Mouse (Mus musculus): ENCODE data around the gene Gli2. TPM values are rescaled to one million over a fixed set of nuclear protein-coding genes. Genes with fewer than 3 reads are reported as not detected.

Gli2 gene
- 5.6 and 6.5 TPM in 2 replicates for polyA plus RNA-seq (2015; fragmentation: Nextera tagmentation; extraction: Ambion mirVana)

DNA sequence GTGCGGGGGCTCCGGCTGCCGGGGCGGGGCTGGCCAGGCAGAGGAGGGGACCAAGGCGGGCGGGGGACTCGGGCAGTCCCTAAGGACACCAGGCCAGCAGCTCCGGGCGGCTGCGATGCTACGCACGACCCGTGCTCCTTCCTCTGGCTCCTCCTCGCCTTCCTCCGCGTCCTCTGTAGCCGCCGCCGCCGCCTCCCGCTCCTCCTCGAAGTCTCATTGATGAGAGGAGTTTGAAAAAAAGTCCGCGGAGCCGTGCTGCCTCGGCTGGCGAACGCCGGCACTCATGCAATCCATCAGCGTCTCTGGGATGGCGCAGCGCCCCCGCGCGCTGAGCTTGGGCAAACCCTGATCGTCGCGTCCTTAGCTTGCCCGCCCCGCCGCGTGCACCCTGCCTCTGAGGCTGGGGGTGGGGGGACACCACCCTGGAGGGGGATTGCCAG, at the start of gene Gli2:
TSS of gene Gli2 (minus strand) at position 218 of the 440 bp plus-strand sequence.
- peak within 1 kb of the TSS; percentile 59 for H3K4me3 ChIP-seq
- under 1% methylated on average over 36 of the region's 42 CpGs for WGBS
- peak within 1 kb of the TSS; percentile 84 for H3K9ac ChIP-seq
- ATAC-seq, result peak; percentile 92
- H3K27ac ChIP-seq, result peak within 1 kb of the TSS; percentile 95
- no peaks in the 10 kb centered on the region for H3K36me3 ChIP-seq (ENCODE audit: poor library complexity, severe bottlenecking)
- peaks cover 66% of the 10 kb centered on the region for H3K4me1 ChIP-seq
- peak within 1 kb of the TSS; percentile 91 for H3K4me2 ChIP-seq
- H3K27me3 ChIP-seq, result peaks cover 19% of the 10 kb centered on the region
- no peaks in the 10 kb centered on the region; the same call in 1 of the 2 replicates for H3K9me3 ChIP-seq (replicated peaks)

DNA sequence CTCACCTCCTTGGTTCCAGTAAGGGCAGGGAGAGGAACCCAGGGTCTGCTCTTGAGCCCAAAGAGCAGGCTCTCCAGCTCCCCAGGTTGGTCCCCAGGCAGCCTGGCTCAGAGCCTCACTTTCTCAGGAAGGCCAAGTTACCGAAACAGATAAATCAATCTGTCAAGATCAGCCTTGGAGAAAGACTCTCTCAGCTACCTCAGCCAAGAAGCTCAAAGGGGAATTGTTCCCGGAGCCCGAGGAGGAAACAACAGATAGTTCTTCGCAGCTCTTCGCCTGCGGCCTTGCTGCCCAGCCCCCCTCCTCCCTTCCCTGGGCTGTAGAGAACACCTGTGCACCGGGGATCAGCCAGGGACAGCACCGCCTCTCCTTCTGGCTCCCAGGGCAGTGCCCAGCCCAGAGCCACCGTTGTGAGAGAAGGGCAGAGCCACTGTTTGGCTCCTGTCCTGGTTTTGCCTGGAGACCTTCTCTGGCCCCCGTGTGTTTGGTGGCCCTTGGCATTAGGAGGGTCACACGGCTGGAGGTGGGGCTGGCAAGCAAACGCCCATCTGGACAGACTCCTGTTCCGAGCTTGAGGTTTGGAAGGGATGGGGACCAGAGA, 44.6 kb upstream of the Gli2 start:
- no peak overlapping the region for H3K4me2 ChIP-seq
- no peaks in the 10 kb centered on the region for H3K27me3 ChIP-seq
- no peaks in the 10 kb centered on the region for H3K9me3 ChIP-seq (replicated peaks)
- no peak overlapping the region for H3K4me3 ChIP-seq
- H3K27ac ChIP-seq, result no peak overlapping the region
- 64% methylated on average over 13 of the region's 13 CpGs for WGBS
- H3K36me3 ChIP-seq (ENCODE audit: poor library complexity, severe bottlenecking), result no peaks in the 10 kb centered on the region
- 0 out of 2 replicates have a peak, but pooled peaks cover 2% of the 10 kb centered on the region for H3K4me1 ChIP-seq
- H3K9ac ChIP-seq, result no peak overlapping the region
- no peak for ATAC-seq

DNA sequence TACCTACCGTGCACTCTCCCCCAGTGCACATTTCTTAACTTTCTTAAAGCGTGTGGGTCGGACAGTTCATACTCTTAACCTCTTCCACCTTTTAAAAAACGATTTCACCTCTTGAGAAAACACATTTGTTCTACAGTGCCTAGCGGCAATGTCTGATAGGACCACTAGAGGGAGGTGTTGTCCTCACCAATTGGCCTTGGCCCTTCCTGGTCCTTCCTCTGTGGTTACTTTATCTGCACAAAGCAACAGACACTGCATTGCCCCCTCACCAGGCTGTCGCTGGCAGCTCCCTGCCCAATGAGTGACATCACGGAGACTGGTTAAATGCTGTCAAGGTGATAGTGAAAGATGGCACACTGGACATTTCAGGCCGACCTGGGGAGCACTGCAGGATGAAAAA, 40.3 kb upstream of the Gli2 start:
- H3K9ac ChIP-seq, result no peak overlapping the region
- WGBS, result 20% methylated on average over 8 of the region's 8 CpGs
- no peaks in the 10 kb centered on the region for H3K36me3 ChIP-seq (ENCODE audit: poor library complexity, severe bottlenecking)
- no peak overlapping the region for H3K27ac ChIP-seq
- no peaks in the 10 kb centered on the region for H3K9me3 ChIP-seq (replicated peaks)
- peak; percentile 82 for ATAC-seq
- 0 out of 2 replicates have a peak, but pooled peaks cover 2% of the 10 kb centered on the region for H3K4me1 ChIP-seq
- H3K27me3 ChIP-seq, result no peaks in the 10 kb centered on the region
- no peak overlapping the region for H3K4me3 ChIP-seq
- H3K4me2 ChIP-seq, result no peak overlapping the region

DNA sequence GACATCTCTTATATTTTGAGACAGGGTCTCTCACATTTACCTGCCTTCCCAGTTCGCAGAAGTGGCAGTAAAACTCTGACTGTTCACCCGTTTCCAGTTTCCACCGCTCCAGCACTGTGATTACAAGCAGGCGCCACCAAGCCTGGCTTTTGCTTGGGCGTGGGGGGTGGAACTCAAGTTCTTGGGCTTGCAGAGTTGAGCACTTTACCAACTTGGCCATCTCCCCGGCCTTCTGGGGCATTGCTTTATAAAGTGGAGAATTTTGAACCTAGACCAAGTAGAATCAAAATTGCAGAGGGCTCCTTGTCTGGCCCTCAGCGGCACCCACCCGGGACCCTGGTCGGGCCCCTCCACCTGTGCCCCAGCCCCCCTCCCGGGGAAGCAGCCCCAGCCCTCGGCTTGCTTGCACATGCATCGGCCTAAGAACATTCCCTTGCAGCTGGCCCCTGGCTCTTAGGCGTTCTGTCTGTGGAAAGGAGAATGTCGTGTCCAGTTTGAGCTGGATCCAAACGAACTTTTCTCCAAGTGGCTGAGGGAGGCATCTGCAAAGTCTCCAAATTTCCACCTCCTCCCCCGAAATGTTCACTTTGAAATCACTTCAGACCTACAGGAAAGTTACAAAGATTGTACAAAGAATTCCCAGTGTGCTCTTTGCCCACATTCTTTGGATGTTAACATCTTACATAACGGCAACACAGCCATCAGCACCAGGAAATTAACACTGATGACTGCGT, 36.6 kb upstream of the Gli2 start:
- Histone ChIP-seq H3K4me3 (no peak overlapping the region), H3K27ac (no peak overlapping the region), H3K27me3 (no peaks in the 10 kb centered on the region), H3K9ac (no peak overlapping the region), H3K36me3 (ENCODE audit: poor library complexity, severe bottlenecking) (no peaks in the 10 kb centered on the region), H3K4me1 (no peaks in the 10 kb centered on the region), H3K4me2 (no peak overlapping the region), H3K9me3 (replicated peaks) (no peaks in the 10 kb centered on the region)
- no peak for ATAC-seq
- 87% methylated on average over 18 of the region's 18 CpGs for WGBS

DNA sequence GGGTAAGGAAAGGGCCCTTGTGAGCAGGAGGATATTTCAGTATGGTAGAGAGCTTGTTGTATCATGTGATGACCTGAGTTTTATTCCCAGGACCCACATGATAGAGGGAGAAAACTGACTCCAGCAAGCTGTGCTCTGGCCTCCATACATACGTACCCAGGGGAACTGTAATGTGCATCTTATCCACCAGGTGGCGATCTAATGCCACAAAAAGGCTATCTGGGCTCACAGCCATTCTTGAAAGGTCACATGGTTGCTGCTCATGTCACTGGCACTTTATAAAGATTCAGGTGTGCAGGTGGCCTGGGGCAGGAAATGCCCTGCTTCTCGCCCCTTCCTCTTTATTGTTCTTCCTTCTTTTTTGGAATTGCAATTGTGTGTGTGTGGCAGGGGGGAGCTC, 34.1 kb upstream of the Gli2 start:
- H3K9ac ChIP-seq, result no peak overlapping the region
- peak; percentile 41 for ATAC-seq
- no peaks in the 10 kb centered on the region for H3K9me3 ChIP-seq (replicated peaks)
- H3K4me3 ChIP-seq, result no peak overlapping the region
- WGBS, result 5% methylated on average over 3 of the region's 3 CpGs
- no peak overlapping the region for H3K4me2 ChIP-seq
- no peaks in the 10 kb centered on the region for H3K36me3 ChIP-seq (ENCODE audit: poor library complexity, severe bottlenecking)
- no peak overlapping the region for H3K27ac ChIP-seq
- H3K27me3 ChIP-seq, result no peaks in the 10 kb centered on the region
- peaks cover 4% of the 10 kb centered on the region; the same call in 1 of the 2 replicates for H3K4me1 ChIP-seq

DNA sequence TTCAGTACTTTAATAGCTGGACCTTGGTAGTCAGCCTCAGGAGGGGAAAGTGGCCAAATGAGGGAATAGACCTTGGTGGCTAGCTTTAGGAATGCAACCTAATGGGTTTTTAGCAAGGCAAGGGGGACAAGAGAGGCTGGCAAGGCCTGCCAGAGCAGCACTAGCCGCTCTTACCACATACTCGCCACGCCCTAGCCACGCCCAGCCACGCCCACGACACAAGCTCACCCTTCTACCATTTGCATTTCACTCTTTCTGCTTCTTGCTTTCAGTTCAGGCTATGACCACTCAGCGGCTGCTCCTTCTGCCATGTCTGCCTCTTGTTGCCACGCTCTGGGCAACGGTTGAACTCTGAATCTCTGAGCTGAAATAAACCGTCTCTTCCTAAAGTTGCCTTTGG, 32.4 kb upstream of the Gli2 start:
- H3K9me3 ChIP-seq (replicated peaks), result no peaks in the 10 kb centered on the region
- H3K9ac ChIP-seq, result no peak overlapping the region
- H3K27ac ChIP-seq, result no peak overlapping the region
- H3K36me3 ChIP-seq (ENCODE audit: poor library complexity, severe bottlenecking), result no peaks in the 10 kb centered on the region
- H3K27me3 ChIP-seq, result no peaks in the 10 kb centered on the region
- WGBS, result 56% methylated on average over 10 of the region's 10 CpGs
- no peak overlapping the region for H3K4me2 ChIP-seq
- no peak for ATAC-seq
- peaks cover 9% of the 10 kb centered on the region; the same call in 1 of the 2 replicates for H3K4me1 ChIP-seq
- no peak overlapping the region for H3K4me3 ChIP-seq

DNA sequence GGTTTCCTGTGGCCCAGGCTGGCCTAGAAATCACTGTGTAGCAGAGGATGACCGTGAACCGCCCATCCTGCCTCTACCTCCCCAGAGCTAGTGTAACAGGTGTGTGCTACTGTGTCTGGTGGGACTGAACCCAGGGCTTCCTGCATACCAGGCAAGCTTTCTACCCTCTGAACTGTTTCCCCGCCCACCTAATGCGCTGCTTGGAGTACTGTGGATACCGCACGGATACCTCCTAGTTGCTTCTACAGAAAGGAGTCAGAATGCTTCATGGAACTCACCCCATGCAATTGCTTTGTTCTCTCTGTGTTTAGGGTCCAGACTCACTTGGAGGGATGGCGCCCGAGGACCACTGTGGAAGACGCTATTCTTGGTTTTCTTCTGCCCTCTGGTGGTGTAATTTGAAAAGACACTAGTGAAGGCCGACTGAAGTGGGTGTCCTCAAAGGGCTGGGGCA, 30.1 kb upstream of the Gli2 start:
- Histone ChIP-seq H3K27me3 (no peaks in the 10 kb centered on the region), H3K4me2 (peak overlapping the region; percentile 34), H3K4me3 (no peak overlapping the region), H3K9me3 (replicated peaks) (no peaks in the 10 kb centered on the region), H3K36me3 (ENCODE audit: poor library complexity, severe bottlenecking) (no peaks in the 10 kb centered on the region), H3K4me1 (peaks cover 9% of the 10 kb centered on the region; the same call in 1 of the 2 replicates), H3K9ac (no peak overlapping the region), H3K27ac (no peak overlapping the region)
- WGBS, result 19% methylated on average over 10 of the region's 10 CpGs
- peak; percentile 68 for ATAC-seq

DNA sequence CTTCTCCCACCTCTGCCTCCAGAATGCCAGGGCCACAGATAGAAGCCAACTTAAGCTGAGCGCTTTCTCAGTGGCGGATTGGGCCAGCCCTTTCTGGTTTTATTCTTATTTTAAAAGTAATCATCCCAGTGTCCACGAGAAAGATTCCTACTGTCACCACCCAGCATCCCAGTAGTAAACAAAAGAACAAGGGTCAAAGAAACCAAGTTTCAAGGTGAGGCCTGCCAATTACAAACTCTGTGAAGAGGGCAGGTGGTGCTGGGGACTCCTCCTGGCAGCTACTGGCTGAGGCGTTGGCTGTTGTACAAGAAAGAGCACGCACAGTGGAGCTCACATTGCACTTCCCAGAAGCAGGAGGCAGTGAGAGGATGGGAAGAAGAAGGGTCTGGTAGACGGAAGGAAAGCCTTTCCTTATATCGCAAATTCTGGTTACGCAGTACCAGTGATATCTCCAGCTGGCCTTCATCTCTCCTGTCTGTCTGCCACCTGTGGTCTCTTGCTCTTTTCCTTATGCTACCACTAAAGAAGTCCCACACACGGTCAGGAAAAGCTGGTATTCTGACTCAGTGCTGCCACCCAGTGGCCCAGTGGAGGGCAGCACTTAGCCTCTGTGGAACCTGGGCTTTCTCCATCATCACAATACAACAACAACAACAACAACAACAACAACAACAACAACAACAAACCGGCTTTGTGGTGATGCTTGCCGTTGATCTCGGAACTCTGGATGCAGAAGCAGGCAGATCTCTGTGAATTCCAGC, 29.0 kb upstream of the Gli2 start:
- Histone ChIP-seq H3K4me2 (no peak overlapping the region), H3K9ac (no peak overlapping the region), H3K4me1 (peaks cover 9% of the 10 kb centered on the region; the same call in 1 of the 2 replicates), H3K27ac (no peak overlapping the region), H3K36me3 (ENCODE audit: poor library complexity, severe bottlenecking) (no peaks in the 10 kb centered on the region), H3K9me3 (replicated peaks) (no peaks in the 10 kb centered on the region), H3K4me3 (no peak overlapping the region), H3K27me3 (no peaks in the 10 kb centered on the region)
- 38% methylated on average over 12 of the region's 12 CpGs for WGBS
- ATAC-seq, result peak; percentile 72

DNA sequence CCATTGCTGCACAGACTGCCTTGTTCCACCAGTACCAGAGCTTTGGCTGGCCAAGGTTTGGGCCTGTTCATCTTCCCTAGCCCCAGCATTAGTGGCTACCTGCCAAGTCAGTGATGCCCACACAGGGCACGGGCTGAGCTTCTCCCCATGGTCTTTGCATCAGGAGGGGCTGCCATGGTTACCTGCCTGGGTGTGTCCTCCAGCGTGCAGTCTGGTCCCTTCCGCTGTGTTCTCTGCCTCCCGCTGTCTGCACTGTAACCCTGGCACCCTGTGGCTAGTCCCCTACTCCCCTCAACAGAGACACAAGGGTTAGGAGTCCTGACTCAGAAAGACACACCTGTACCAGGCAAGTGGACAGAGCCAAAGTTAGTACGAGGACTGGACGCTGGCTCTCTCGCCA, 24.5 kb upstream of the Gli2 start:
- H3K36me3 ChIP-seq (ENCODE audit: poor library complexity, severe bottlenecking), result no peaks in the 10 kb centered on the region
- no peaks in the 10 kb centered on the region for H3K27me3 ChIP-seq
- H3K4me1 ChIP-seq, result 0 out of 2 replicates have a peak, but pooled peaks cover 5% of the 10 kb centered on the region
- WGBS, result 83% methylated on average over 7 of the region's 7 CpGs
- H3K4me2 ChIP-seq, result no peak overlapping the region
- H3K9ac ChIP-seq, result no peak overlapping the region
- no peak for ATAC-seq
- H3K4me3 ChIP-seq, result no peak overlapping the region
- H3K9me3 ChIP-seq (replicated peaks), result no peaks in the 10 kb centered on the region
- no peak overlapping the region for H3K27ac ChIP-seq

DNA sequence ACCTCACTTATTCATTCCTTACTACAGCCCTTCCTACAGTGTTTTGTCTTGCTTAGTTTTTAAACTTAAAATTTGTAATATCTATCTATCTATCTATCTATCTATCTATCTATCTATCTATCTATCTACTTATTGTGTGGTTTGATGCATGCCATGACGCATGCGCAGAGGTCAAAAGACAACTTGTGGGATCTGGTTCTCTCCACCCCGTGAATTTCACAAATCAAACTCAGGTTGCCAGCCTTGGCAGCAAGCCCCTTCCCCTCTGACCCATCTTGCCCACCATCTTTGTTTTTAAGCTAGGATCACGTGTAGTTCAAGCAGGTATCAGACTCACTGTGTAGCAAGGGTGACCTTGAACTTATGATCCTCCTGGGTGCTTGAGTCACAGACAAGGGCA, 22.9 kb upstream of the Gli2 start:
- no peak for ATAC-seq
- WGBS, result 78% methylated on average over 4 of the region's 4 CpGs

DNA sequence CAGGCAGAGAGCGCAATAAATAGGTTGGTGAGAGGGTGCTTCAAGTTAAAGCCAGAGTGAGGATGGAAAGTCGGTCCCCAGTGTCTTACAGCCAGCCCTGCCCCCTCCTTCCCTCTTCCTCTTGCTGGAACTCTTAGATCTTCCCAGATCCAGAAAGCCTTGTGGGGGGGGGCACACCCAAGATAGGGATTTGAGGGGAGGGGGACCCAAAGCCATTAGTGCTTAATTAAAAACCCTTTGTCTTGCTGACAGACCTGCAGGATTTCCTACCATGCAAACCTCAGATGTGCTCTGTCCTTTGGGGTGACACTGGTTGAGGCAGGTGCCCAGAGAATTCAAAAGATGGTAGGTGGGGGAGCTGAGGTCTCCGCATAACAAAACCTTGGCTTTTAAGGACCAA, 22.5 kb upstream of the Gli2 start:
- H3K9me3 ChIP-seq (replicated peaks), result no peaks in the 10 kb centered on the region
- no peak overlapping the region for H3K9ac ChIP-seq
- no peak for ATAC-seq
- 62% methylated on average over 3 of the region's 3 CpGs for WGBS
- H3K4me2 ChIP-seq, result no peak overlapping the region
- no peaks in the 10 kb centered on the region for H3K36me3 ChIP-seq (ENCODE audit: poor library complexity, severe bottlenecking)
- H3K27me3 ChIP-seq, result no peaks in the 10 kb centered on the region
- H3K27ac ChIP-seq, result no peak overlapping the region
- H3K4me1 ChIP-seq, result no peaks in the 10 kb centered on the region
- no peak overlapping the region for H3K4me3 ChIP-seq

More for the DNA sequence above, 22.9 kb upstream of the Gli2 start:
- no peaks in the 10 kb centered on the region for H3K4me1 ChIP-seq
- H3K36me3 ChIP-seq (ENCODE audit: poor library complexity, severe bottlenecking), result no peaks in the 10 kb centered on the region
- H3K27ac ChIP-seq, result no peak overlapping the region
- no peak overlapping the region for H3K4me3 ChIP-seq
- H3K9ac ChIP-seq, result no peak overlapping the region
- H3K27me3 ChIP-seq, result no peaks in the 10 kb centered on the region
- H3K9me3 ChIP-seq (replicated peaks), result no peaks in the 10 kb centered on the region
- H3K4me2 ChIP-seq, result no peak overlapping the region

DNA sequence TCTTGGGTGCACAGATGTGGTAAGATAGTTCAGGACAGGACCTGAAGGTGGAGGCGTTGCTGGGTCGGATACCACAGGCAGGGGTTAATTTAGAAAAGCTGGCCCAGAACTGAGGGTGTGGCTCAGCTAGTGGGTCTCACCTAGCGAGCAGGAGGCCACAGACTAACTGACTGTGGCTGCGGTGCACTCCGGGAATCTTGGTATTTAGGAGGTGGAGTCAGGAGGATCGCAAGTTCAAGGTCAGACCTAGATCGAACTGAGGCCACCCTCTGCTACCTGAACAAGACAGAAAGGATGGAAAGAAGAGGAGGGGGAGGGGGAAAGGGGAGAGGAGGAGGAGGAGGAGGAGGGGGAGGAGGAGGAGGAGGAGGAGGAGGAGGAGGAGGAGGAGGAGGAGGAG, 22.1 kb upstream of the Gli2 start:
- Histone ChIP-seq H3K27me3 (no peaks in the 10 kb centered on the region), H3K36me3 (ENCODE audit: poor library complexity, severe bottlenecking) (no peaks in the 10 kb centered on the region), H3K4me3 (no peak overlapping the region), H3K9me3 (replicated peaks) (no peaks in the 10 kb centered on the region), H3K4me1 (no peaks in the 10 kb centered on the region), H3K27ac (no peak overlapping the region), H3K4me2 (no peak overlapping the region), H3K9ac (no peak overlapping the region)
- no peak for ATAC-seq
- WGBS, result 50% methylated on average over 7 of the region's 7 CpGs
